Mouse (Mus musculus) embryonic facial prominence, embryonic 14.5 days (tissue): ENCODE measurements around the gene Hsd11b1. TPM values are rescaled to one million over a fixed set of nuclear protein-coding genes. Genes with fewer than 3 reads are reported as not detected.

Source experiments
- ATAC-seq: fragments of 200-750 bp; cut with Nextera tagmentation; 2 replicates; pipeline ENCODE4 v1.8.0; 2017; ENCODE audit warnings: low read depth, moderate number of reproducible peaks, moderate TSS enrichment
- DNase-seq: peaks from one replicate; pipeline ENCODE4 v3.0.0-alpha.2; 2015; ENCODE audit warnings: low spot score
- H3K27ac ChIP-seq: fragments of 300-500 bp; sonication (generic); replicated peaks from 2 replicates; pipeline ENCODE4 v1.5.1; 2014; ENCODE audit warnings: low read depth, mild to moderate bottlenecking, low read length, moderate library complexity
- H3K27me3 ChIP-seq: fragments of 300-500 bp; sonication (generic); replicated peaks from 2 replicates; pipeline ENCODE4 v1.6.1; 2014; ENCODE audit warnings: low read length; ENCODE audit not compliant: control insufficient read depth, insufficient read depth
- H3K36me3 ChIP-seq: fragments of 300-500 bp; sonication (generic); 2 replicates; pipeline ENCODE4 v1.6.1; 2014; ENCODE audit warnings: low read length, mixed read lengths; ENCODE audit not compliant: control insufficient read depth, insufficient read depth
- H3K4me1 ChIP-seq: fragments of 300-500 bp; sonication (generic); 2 replicates; pipeline ENCODE4 v1.6.1; 2014; ENCODE audit warnings: antibody characterized with exemption, low read length; ENCODE audit not compliant: control insufficient read depth, insufficient read depth
- H3K4me2 ChIP-seq: fragments of 300-500 bp; sonication (generic); 2 replicates; pipeline ENCODE4 v1.6.1; 2014; ENCODE audit warnings: low read depth, mild to moderate bottlenecking, low read length, moderate library complexity, mixed read lengths
- H3K4me3 ChIP-seq: fragments of 300-500 bp; sonication (generic); 2 replicates; pipeline ENCODE4 v1.5.1; 2014; ENCODE audit warnings: low read depth, mild to moderate bottlenecking, low read length
- H3K9ac ChIP-seq: fragments of 300-500 bp; sonication (generic); 2 replicates; pipeline ENCODE4 v1.6.1; 2014; ENCODE audit warnings: low read depth, mild to moderate bottlenecking, low read length, moderate library complexity, mixed read lengths
- H3K9me3 ChIP-seq: fragments of 300-500 bp; sonication (generic); 2 replicates; pipeline ENCODE4 v1.6.1; 2016; ENCODE audit warnings: low read length; ENCODE audit not compliant: control insufficient read depth
- WGBS: fragments of 180-500 bp; shearing (Covaris S2); extraction: QIAGEN DNeasy Blood & Tissue Kit; methylation state at CpG from one replicate; pipeline ENCODE4 v1.1.7; 2014; 5-methylcytosine and 5-hydroxymethylcytosine counted together
- polyA plus RNA-seq: library from polyadenylated mRNA; unstranded; fragments of >200 nt; fragmentation: Nextera tagmentation; extraction: Ambion mirVana; gene quantifications from 2 replicates; pipeline ENCODE4 v1.2.1, GENCODE M21; 2014

Hsd11b1 gene
- polyA plus RNA-seq, 1 experiment from 2014 or later = 2.5 TPM

- Histone ChIP-seq H3K4me3 (no peak overlapping the region), H3K27me3 (no peaks in the 10 kb centered on the region), H3K4me2 (no peak overlapping the region), H3K9me3 (no peaks in the 10 kb centered on the region), H3K36me3 (no peaks in the 10 kb centered on the region), H3K27ac (peak overlapping the region; percentile 53; the same call in 1 of the 2 replicates), H3K4me1 (peaks cover 3% of the 10 kb centered on the region; the same call in 1 of the 2 replicates), H3K9ac (no peak overlapping the region)
- 46% methylated on average over 10 of the region's 10 CpGs for WGBS
- ATAC-seq (peak; percentile 33; the same call in 1 of the 2 replicates), DNase-seq (peak; percentile 48)
Observed at GRCm38 (mm10) chr1:193243571-193244193, 20.2 kb downstream of the Hsd11b1 start.

GRCm38 (mm10) chr1:193242863-193243262, 21.0 kb downstream of the Hsd11b1 start:
- Histone ChIP-seq H3K27me3 (no peaks in the 10 kb centered on the region), H3K27ac (no peak overlapping the region), H3K4me1 (peaks cover 3% of the 10 kb centered on the region; the same call in 1 of the 2 replicates), H3K9ac (no peak overlapping the region), H3K36me3 (no peaks in the 10 kb centered on the region), H3K4me3 (no peak overlapping the region), H3K9me3 (no peaks in the 10 kb centered on the region), H3K4me2 (no peak overlapping the region)
- ATAC-seq = no peak
- WGBS = 66% methylated on average over 4 of the region's 4 CpGs
- no peak for DNase-seq

- peak; percentile 47; the same call in 1 of the 2 replicates for ATAC-seq
Observed at GRCm38 (mm10) chr1:193242238-193242637, 21.6 kb downstream of the Hsd11b1 start.

GRCm38 (mm10) chr1:193241436-193241835, 22.4 kb downstream of the Hsd11b1 start:
- no peaks in the 10 kb centered on the region for H3K27me3 ChIP-seq
- H3K36me3 ChIP-seq = no peaks in the 10 kb centered on the region
- H3K4me3 ChIP-seq = no peak overlapping the region
- H3K4me1 ChIP-seq = peaks cover 3% of the 10 kb centered on the region; the same call in 1 of the 2 replicates
- H3K4me2 ChIP-seq = no peak overlapping the region
- H3K9me3 ChIP-seq = no peaks in the 10 kb centered on the region
- H3K27ac ChIP-seq = no peak overlapping the region
- ATAC-seq (no peak), DNase-seq (no peak)
- 85% methylated on average over 4 of the region's 4 CpGs for WGBS
- no peak overlapping the region for H3K9ac ChIP-seq

More at GRCm38 (mm10) chr1:193242238-193242637, 21.6 kb downstream of the Hsd11b1 start:
- no peaks in the 10 kb centered on the region for H3K9me3 ChIP-seq
- H3K9ac ChIP-seq = no peak overlapping the region
- H3K4me1 ChIP-seq = peaks cover 3% of the 10 kb centered on the region; the same call in 1 of the 2 replicates
- 73% methylated on average over 8 of the region's 8 CpGs for WGBS
- no peaks in the 10 kb centered on the region for H3K27me3 ChIP-seq
- H3K36me3 ChIP-seq = no peaks in the 10 kb centered on the region
- no peak overlapping the region for H3K27ac ChIP-seq
- no peak for DNase-seq
- no peak overlapping the region for H3K4me2 ChIP-seq
- H3K4me3 ChIP-seq = no peak overlapping the region

- Histone ChIP-seq H3K4me2 (no peak overlapping the region), H3K9ac (no peak overlapping the region), H3K9me3 (no peaks in the 10 kb centered on the region), H3K27me3 (no peaks in the 10 kb centered on the region), H3K4me3 (no peak overlapping the region), H3K4me1 (peaks cover 3% of the 10 kb centered on the region; the same call in 1 of the 2 replicates), H3K36me3 (no peaks in the 10 kb centered on the region), H3K27ac (no peak overlapping the region)
- WGBS = 65% methylated on average over 4 of the region's 4 CpGs
- ATAC-seq = no peak
- no peak for DNase-seq
Observed at GRCm38 (mm10) chr1:193238426-193238825, 25.4 kb downstream of the Hsd11b1 start.

- Histone ChIP-seq H3K4me2 (no peak overlapping the region), H3K27me3 (no peaks in the 10 kb centered on the region), H3K27ac (no peak overlapping the region), H3K9ac (no peak overlapping the region), H3K4me1 (peaks cover 5% of the 10 kb centered on the region; the same call in 1 of the 2 replicates), H3K9me3 (no peaks in the 10 kb centered on the region), H3K36me3 (no peaks in the 10 kb centered on the region), H3K4me3 (no peak overlapping the region)
- WGBS = 59% methylated on average over 7 of the region's 7 CpGs
- ATAC-seq (no peak), DNase-seq (peak; percentile 77)
Observed at GRCm38 (mm10) chr1:193234930-193235329, 28.9 kb downstream of the Hsd11b1 start.

- no peak overlapping the region for H3K9ac ChIP-seq
- H3K27ac ChIP-seq = no peak overlapping the region
- no peak overlapping the region for H3K4me3 ChIP-seq
- H3K27me3 ChIP-seq = no peaks in the 10 kb centered on the region
- no peaks in the 10 kb centered on the region for H3K36me3 ChIP-seq
- 98% methylated on average over 2 of the region's 2 CpGs for WGBS
- H3K4me2 ChIP-seq = no peak overlapping the region
- DNase-seq (no peak), ATAC-seq (no peak)
- H3K9me3 ChIP-seq = no peaks in the 10 kb centered on the region
- H3K4me1 ChIP-seq = peaks cover 5% of the 10 kb centered on the region; the same call in 1 of the 2 replicates
Observed at GRCm38 (mm10) chr1:193234130-193234645, 29.7 kb downstream of the Hsd11b1 start.

- 72% methylated on average over 2 of the region's 2 CpGs for WGBS
- 0 out of 2 replicates have a peak overlapping the region, but pooled peaks have one; percentile 15 for H3K27ac ChIP-seq
Observed at GRCm38 (mm10) chr1:193232732-193233131, 31.1 kb downstream of the Hsd11b1 start.

More at GRCm38 (mm10) chr1:193232732-193233131, 31.1 kb downstream of the Hsd11b1 start:
- ATAC-seq (no peak), DNase-seq (no peak)
- Histone ChIP-seq H3K27me3 (no peaks in the 10 kb centered on the region), H3K9me3 (no peaks in the 10 kb centered on the region), H3K9ac (no peak overlapping the region), H3K4me1 (peaks cover 5% of the 10 kb centered on the region; the same call in 1 of the 2 replicates), H3K4me2 (no peak overlapping the region), H3K4me3 (no peak overlapping the region), H3K36me3 (no peaks in the 10 kb centered on the region)
